Mouse (Mus musculus) spleen, adult 2 months (tissue): ENCODE data around the gene Meioc.

Source experiments
- CTCF ChIP-seq: fragments of 200-500 bp; IDR thresholded peaks from 2 replicates; pipeline ENCODE4 v1.5.1; 2011; ENCODE audit warnings: mild to moderate bottlenecking, inconsistent platforms; ENCODE audit not compliant: insufficient read depth, insufficient read length, insufficient replicate concordance; ENCODE audit errors: extremely low read depth
- POLR2A ChIP-seq: fragments of 200-500 bp; IDR thresholded peaks from 2 replicates; pipeline ENCODE4 v1.6.1; 2011; ENCODE audit warnings: low read depth, low read length, inconsistent platforms

GRCm38 (mm10) chr11:102632725-102633124, 30.8 kb upstream of the Meioc start:
- no peak for TF ChIP-seq CTCF
- TF ChIP-seq POLR2A, result no peak
